Mouse (Mus musculus): ENCODE measurements at regions not wholly inside any gene's neighbourhood (a gene's known extent, or its start where the extent isn't known, plus 50 kb on each side); places are given as distances from the start of the nearest gene placed in this dataset.
"Not testable (repeated sequence)": the region's sequence is repeated elsewhere in the genome, so short reads cannot be mapped to it uniquely, and the experiment has no call there.

DNA sequence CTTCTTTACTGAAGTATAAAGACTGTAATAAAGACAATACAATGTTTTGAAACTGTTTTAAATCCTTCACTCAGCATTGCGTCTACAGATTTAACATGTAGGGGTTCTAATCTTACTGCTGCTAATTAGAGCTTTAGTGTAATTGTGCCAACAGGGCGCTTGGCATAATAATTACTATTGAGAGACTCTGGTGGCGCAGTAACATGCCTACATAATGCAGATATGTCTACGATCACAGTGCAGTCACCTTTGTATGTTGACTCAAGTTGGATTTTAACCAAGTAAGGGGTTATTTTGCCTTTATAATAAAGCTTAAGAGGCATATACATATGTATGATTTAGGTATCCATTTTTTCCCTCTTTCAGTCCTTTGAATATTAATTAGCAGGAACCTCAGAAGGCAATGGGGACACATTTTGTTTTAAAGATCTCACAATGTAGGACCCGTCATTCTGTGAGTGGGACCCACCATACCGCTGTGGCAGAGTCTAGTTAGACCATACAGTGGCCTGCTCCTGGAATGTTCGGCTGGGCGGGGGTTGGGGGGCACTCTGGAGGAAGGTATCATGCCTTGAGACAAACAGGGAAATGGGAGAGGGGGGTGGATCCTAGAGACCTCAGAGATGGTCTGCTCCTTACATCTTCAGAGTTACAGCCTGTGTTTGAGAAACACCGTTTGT, 521.3 kb upstream of the Sall1 start:
- DNase-seq (ENCODE audit: low spot score in 2 of 2): no peak

DNA sequence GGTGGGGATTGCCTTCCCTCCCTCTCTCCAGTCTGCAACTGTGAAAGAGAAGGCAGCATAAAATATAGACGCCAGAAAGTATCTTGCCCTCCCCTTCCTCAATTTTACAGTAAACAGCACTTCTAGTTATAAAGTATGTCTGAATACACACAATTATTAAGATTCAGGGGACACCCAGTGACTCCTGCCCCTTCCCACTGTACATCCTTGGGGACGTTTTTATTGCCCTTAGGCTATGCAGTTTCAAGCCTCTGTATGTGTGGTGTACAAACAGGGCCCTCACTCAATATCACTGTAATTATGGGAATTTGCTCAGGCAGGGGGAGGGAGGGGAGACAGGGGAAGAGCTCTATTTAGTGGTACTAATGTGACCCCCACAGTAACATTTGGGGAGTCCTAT, 519.6 kb upstream of the Sall1 start:
- DNase-seq (ENCODE audit: low spot score in 2 of 2): no peak

- DNase-seq (ENCODE audit: low spot score in 2 of 2): no peak
These were observed 518.6 kb upstream of the Sall1 start for GRCm38 (mm10) chr8:89562597-89562996.

GRCm38 (mm10) chr8:89541231-89541630, 497.3 kb upstream of the Sall1 start:
- DNase-seq (ENCODE audit: low spot score in 2 of 2): no peak

- DNase-seq (ENCODE audit: low spot score in 2 of 2): no peak
These were observed 490.6 kb upstream of the Sall1 start for GRCm38 (mm10) chr8:89534605-89535004.

DNA sequence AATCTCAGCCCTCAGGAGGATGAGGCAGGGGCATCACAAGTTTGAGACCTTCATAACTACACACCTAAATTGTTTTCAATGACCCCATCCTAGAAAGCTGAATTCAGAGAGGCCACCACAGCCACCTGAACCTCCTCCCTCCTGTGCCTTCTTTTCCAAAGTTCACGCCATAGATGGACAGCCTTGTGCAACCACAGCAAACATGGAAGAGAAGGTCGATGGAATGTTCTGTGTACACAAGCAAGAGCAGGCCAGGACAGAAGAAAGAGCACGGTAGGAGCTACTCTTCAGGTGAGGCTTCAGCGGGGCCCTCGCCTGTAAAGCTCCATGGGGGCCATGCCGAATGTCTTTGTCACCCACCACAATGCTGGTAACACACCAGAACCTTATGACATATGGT, 481.1 kb upstream of the Sall1 start:
- DNase-seq (ENCODE audit: low spot score in 2 of 2): no peak

GRCm38 (mm10) chr8:89523336-89523735, 479.4 kb upstream of the Sall1 start:
- DNase-seq (ENCODE audit: low spot score in 2 of 2): no peak

- DNase-seq (ENCODE audit: low spot score in 2 of 2): no peak
These were observed 472.6 kb upstream of the Sall1 start for GRCm38 (mm10) chr8:89516602-89517001.

- peak; percentile 25 to 35 for DNase-seq (ENCODE audit: low spot score in 2 of 2)
These were observed 470.3 kb upstream of the Sall1 start for GRCm38 (mm10) chr8:89514270-89514669.

DNA sequence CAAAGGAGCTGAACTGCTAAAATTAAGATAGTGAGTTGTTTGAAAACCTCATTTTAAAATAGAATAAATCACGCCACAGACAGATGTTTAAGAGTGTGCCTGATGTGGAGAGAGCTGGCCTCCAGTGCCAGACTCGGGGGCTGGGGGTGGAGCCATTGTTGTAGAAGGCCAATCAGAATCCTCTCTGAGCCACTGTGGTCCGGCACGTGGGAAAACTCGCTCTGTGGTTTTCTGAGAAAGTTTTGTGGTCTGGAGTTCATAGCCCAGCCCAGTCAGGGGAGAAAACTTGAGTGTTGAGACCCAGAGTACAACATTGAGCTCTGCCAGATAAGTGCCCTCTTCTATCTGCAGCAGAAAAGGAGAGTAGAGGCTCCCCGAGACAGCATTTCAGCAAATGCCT, 463.7 kb upstream of the Sall1 start:
- DNase-seq (ENCODE audit: low spot score in 2 of 2): no peak

- DNase-seq (ENCODE audit: low spot score in 2 of 2): no peak
These were observed 459.7 kb upstream of the Sall1 start for GRCm38 (mm10) chr8:89503545-89504234.

GRCm38 (mm10) chr8:89503030-89503429, 459.1 kb upstream of the Sall1 start:
- DNase-seq (ENCODE audit: low spot score in 2 of 2): peak in 1 of 2 experiments; percentile 2

DNA sequence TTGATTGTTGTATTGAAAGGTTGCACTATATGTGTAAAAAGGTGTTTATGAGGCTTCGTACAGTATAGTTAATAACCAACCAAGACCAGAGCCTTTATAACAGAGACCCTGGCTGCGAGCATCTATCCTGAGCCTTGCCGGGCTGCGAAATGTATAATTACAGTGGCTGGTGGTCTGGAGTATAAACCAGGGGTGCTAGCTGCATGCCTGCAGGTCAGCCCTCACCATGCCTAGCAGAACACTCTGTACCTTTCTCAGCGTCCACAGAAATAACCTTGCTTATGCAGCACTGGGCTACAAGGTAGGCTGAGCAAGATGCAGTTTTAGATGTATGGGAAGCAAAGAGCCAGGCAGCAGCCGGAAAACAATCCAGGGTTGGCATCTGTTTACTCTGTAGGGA, 457.8 kb upstream of the Sall1 start:
- DNase-seq (ENCODE audit: low spot score in 2 of 2): no peak

- DNase-seq (ENCODE audit: low spot score in 2 of 2): no peak
These were observed 455.9 kb upstream of the Sall1 start for GRCm38 (mm10) chr8:89499831-89500230.

DNA sequence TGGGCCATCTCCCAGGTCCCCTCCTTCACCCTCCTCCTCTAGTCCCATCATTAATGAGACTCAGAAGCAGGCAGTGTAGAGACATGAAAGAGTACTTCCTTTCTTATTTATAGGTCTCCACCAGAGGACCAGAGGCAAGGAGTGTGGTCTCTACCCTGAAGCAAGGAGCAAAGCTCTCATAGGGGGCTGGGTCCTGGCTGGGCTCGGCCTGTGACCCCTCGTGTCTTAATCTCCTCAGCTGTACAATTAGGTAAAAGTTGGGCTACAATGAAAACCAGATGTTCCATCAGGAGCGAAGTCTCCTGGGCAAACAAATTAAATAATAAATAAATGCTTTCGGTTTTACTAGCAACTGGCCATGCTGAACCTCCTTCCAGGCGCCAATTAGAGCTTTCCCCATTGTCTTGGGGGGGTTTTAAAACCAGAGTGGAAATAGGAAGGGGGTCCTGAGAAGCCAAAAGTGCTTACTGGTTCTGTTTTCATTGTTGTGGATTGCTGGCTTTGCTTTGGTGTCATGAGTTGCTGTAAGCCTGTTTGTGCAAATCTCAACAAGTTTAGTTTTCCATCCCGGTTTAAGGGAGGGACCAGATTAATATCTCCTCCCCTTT, 454.2 kb upstream of the Sall1 start:
- DNase-seq (ENCODE audit: low spot score in 2 of 2): no peak

- no peak for DNase-seq (ENCODE audit: low spot score in 2 of 2)
These were observed 448.4 kb upstream of the Sall1 start for GRCm38 (mm10) chr8:89492336-89492735.

- DNase-seq (ENCODE audit: low spot score in 2 of 2): not testable (repeated sequence)
These were observed 438.5 kb upstream of the Sall1 start for GRCm38 (mm10) chr8:89482481-89482880.

DNA sequence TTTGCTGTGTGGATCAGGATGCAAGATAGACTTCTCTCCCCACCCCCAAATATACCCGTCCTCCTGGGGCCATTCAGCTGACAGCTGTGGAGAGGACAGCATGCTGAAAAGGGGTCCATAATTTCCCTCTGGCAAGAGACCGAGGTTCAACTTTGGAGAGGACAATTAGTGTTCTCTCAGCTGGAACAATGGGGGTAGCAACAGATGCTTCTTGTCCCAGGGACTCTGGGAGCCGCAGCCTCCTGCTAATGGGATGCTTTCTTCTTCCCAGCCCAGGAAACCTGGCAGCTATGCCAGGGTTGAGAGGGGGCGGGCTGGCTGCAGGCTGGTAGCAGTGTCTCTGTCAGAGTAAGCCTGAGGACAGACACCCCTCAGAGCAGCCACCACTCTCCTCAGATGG, 433.0 kb upstream of the Sall1 start:
- no peak for DNase-seq (ENCODE audit: low spot score in 2 of 2)

GRCm38 (mm10) chr8:89471116-89471515, 427.2 kb upstream of the Sall1 start:
- no peak for DNase-seq (ENCODE audit: low spot score in 2 of 2)

DNA sequence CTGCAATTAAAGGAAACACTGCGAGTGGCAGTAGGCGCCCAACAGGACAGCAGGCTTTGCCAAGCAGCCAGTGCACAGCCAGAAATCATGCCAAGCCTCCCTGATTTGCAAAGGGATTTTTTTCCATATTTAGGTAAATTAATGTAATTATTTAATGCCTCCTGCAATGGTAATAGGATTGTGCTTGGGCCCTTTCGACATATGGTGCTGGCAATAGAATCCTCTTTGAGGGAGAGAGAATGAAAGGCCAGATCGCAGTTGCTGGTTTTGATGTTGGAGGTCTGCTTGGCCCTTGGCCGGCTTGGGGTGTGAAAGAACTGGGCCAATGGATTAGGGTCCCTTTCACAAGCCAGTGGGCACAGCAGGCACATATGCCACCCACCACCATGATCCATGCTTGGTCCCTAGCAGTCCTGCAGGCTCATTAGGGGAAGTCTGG, 424.8 kb upstream of the Sall1 start:
- DNase-seq (ENCODE audit: low spot score in 2 of 2): no peak

GRCm38 (mm10) chr8:89465211-89465753, 421.3 kb upstream of the Sall1 start:
- DNase-seq (ENCODE audit: low spot score in 2 of 2): no peak

- no peak for DNase-seq (ENCODE audit: low spot score in 2 of 2)
These were observed 412.6 kb upstream of the Sall1 start for GRCm38 (mm10) chr8:89456517-89456916.

GRCm38 (mm10) chr8:89455731-89456130, 411.8 kb upstream of the Sall1 start:
- no peak for DNase-seq (ENCODE audit: low spot score in 2 of 2)
